Mouse (Mus musculus): ENCODE data around the gene Inppl1. TPM values are rescaled to one million over a fixed set of nuclear protein-coding genes. Genes with fewer than 3 reads are reported as not detected.

The Inppl1 gene
- 55.2 and 69.7 TPM in 2 replicates for polyA plus RNA-seq (2016; fragmentation: Nextera tagmentation; extraction: Ambion mirVana)

DNA sequence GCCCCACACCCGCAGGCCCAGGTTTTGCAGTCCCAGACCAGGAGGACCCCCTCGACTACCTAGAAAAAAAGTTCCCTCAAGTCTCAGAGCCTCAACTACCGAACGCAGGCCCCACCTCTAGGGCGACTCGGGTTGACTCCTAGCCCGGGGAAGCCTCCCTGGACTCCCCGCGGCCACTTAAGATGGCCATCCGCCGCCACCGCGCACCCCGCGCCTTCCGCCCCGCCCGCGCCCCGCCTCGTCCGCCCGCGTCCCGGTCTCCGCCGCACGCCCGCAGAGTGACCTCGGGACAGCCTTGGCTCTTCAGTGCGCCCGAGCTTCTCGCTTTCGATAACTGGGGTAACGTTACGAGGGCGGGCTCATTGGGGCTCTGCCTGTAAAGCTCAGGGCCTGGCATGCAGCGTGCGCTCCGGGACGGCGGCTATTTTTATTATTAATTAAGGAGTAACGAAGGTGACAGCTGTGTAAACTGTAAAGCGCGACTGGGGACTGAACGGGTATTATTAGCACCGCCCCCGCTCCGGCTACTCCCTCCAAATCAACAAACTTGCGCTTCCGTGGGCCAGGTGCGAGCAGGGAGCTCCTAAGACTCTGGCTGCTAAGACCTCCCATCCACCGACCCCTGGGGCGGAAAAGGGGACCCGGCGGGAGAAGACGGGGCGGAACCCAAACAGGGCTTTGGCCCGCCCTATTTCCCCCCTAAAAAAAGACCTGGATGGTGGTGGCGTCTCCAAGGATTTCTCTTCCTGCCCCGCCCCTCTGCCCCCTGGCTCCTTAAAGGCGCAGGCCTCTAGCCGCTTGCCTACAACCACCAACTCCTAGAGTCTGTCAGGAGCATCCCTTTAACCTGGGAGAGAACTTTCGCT lies at the start of gene Inppl1:
Inppl1 (minus strand) TSS at position 624 of the 866 bp plus-strand sequence.
- ATAC-seq (ENCODE audit: insufficient number of reproducible peaks, insufficient read depth, low FRiP score, low TSS enrichment): peak; percentile 78
- Histone ChIP-seq H3K36me3 (peaks cover 14% of the 10 kb centered on the region), H3K9ac (peak within 1 kb of the TSS; percentile 99), H3K4me2 (replicated peaks) (peak within 1 kb of the TSS; percentile 59), H3K4me3 (peak within 1 kb of the TSS; percentile 86), H3K27me3 (no peaks in the 10 kb centered on the region), H3K4me1 (peaks cover 30% of the 10 kb centered on the region), H3K27ac (peak within 1 kb of the TSS; percentile 97), H3K9me3 (no peaks in the 10 kb centered on the region)
- WGBS: under 1% methylated on average over 64 of the region's 64 CpGs

DNA sequence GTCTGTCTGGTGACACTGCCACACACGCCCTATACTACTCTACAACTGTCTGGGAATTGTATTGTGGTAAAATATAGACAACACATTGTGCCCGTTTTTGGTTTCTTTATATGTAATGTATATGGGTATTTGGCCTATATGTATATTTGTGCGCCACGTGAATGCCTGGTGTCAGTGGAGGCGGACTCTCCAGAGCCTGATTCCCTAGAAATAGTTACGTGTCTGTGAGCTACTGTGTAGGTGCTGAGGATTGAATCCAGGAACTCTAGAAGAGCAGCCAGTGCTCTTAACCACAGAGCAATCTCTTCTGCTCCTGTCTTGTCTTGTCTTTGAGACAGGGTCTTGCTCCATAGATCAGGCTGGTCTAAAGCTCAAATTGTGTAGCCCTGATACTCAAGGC lies 48.2 kb upstream of the Inppl1 start:
- H3K27me3 ChIP-seq: no peaks in the 10 kb centered on the region
- 89% methylated on average over 6 of the region's 6 CpGs for WGBS
- H3K27ac ChIP-seq: no peak overlapping the region
- no peak overlapping the region for H3K4me2 ChIP-seq (replicated peaks)
- ATAC-seq (ENCODE audit: insufficient number of reproducible peaks, insufficient read depth, low FRiP score, low TSS enrichment): no peak
- H3K4me1 ChIP-seq: no peaks in the 10 kb centered on the region
- H3K4me3 ChIP-seq: no peak overlapping the region
- no peak overlapping the region for H3K9ac ChIP-seq
- no peaks in the 10 kb centered on the region for H3K36me3 ChIP-seq
- no peaks in the 10 kb centered on the region for H3K9me3 ChIP-seq

DNA sequence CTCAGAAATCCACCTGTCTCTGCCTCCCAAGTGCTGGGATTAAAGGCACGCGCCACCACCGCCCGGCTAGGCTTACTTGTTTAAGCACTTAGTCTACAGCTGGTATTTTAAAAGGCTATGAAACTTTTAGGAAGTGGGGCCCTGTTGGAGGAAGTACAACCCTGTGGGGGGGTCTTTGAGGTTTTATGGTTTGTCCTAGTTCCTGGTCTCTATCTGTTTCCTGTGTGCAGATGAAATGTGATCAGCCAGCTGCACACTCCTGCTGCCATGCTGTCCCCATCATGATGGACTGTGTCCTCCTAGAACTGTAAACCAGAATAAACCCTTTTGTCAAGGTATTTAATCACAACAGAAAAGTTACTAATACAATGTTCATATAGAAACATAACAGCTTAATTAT lies 46.1 kb upstream of the Inppl1 start:
- Histone ChIP-seq H3K27me3 (no peaks in the 10 kb centered on the region), H3K4me2 (replicated peaks) (no peak overlapping the region), H3K4me3 (no peak overlapping the region), H3K4me1 (no peaks in the 10 kb centered on the region), H3K9ac (no peak overlapping the region), H3K36me3 (no peaks in the 10 kb centered on the region), H3K9me3 (no peaks in the 10 kb centered on the region), H3K27ac (no peak overlapping the region)
- WGBS: 95% methylated on average over 4 of the region's 4 CpGs
- no peak for ATAC-seq (ENCODE audit: insufficient number of reproducible peaks, insufficient read depth, low FRiP score, low TSS enrichment)

DNA sequence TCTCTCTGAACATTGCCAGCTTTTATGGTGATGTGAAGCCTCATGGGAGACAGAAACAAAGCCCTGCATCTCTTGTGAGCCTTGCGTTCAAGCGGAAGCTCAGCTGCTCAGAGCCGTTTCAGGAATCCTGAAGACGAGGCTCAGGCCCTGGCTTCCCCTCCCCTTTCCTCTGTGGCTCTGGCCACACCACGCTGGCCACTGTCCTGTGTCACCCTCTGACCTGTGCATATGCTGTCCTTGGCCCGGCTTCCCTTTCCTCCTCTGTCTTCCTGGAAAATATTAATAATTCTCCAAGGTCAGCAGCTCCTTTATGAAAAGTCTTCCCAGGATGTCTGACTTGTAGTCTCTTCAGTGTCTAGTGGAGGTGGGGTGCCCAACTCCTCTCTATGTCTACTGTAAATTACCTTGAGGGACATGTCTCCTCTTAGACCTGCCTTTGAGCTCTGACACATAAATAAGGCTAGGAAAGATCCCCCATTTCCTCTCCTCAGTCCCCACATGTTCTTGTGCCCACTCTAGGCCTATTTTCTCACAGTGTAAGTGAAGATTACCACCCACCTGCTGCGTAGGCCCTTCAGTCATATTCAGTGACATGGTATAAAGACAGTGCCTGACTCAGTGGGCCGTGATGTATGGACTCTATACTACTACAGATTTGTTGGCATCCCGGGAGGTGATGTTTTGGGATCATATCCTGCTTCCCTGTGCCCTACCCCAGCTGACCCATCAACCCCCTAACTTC lies 44.6 kb upstream of the Inppl1 start:
- Histone ChIP-seq H3K4me2 (replicated peaks) (no peak overlapping the region), H3K27me3 (no peaks in the 10 kb centered on the region), H3K27ac (no peak overlapping the region), H3K9me3 (no peaks in the 10 kb centered on the region), H3K4me3 (no peak overlapping the region), H3K9ac (no peak overlapping the region), H3K36me3 (no peaks in the 10 kb centered on the region), H3K4me1 (no peaks in the 10 kb centered on the region)
- 67% methylated on average over 9 of the region's 9 CpGs for WGBS
- no peak for ATAC-seq (ENCODE audit: insufficient number of reproducible peaks, insufficient read depth, low FRiP score, low TSS enrichment)

DNA sequence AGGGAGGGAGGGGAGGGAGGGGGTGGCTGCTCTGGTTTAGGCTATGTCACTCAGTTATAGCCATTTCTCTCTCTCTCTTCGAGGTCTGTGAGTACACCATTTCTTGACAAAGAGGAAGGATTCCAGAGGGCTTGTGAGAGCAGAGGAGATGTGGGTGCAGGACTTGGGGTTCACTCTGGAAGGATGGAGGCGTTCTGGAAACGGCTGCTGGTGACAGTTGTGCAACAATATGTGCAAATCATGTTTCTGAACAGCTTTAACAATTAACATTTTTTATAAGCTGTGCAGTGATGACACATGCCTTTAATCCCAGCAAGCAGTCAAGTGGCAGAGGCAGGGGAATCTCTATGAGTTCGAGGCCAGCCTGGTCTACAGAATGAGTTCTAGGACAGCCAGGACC lies 42.8 kb upstream of the Inppl1 start:
- no peak overlapping the region for H3K4me2 ChIP-seq (replicated peaks)
- 81% methylated on average over 4 of the region's 4 CpGs for WGBS
- H3K9ac ChIP-seq: no peak overlapping the region
- H3K4me3 ChIP-seq: no peak overlapping the region
- H3K4me1 ChIP-seq: no peaks in the 10 kb centered on the region
- no peaks in the 10 kb centered on the region for H3K9me3 ChIP-seq
- H3K27ac ChIP-seq: no peak overlapping the region
- no peaks in the 10 kb centered on the region for H3K27me3 ChIP-seq
- ATAC-seq (ENCODE audit: insufficient number of reproducible peaks, insufficient read depth, low FRiP score, low TSS enrichment): no peak
- H3K36me3 ChIP-seq: no peaks in the 10 kb centered on the region

DNA sequence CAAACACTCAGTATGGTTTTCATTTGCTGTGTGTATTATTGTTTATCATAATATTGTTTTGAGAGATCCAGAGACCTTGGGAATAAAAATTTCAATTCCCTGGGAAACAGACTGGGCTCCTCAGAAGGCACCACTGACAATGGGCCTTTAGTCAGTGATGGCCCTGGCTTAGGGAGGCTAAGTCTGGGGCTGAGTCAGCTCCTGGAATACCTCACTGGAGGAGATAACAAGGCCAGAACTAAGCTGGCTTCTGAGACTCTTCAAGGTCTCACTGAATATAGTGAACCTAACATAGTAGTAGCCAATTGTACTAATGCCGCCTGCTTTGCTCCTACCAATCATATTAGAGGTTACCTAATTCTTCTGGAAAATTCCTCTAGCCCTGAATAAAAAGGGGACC lies 37.9 kb upstream of the Inppl1 start:
- 95% methylated on average over 1 of the region's 1 CpGs for WGBS

DNA sequence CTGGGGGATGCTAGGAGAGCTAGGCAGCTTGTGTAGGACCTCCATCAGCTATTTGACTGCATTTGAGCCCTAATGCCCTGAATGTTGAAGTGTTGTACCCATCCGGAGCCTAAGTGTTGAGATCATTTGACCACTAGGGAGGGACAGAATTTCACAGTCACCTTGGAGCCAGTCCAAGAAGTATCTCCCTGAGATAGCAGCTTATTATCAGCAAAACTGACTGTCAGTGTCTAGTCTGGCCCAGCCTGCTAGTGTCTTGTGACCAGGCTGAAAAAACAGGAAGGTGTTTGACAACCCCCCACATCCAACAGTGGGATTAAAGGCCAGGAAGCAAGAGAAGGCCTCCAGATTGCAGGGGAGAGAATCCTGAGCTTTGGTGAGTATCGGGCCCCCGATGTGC lies 33.3 kb upstream of the Inppl1 start:
- WGBS: 83% methylated on average over 3 of the region's 3 CpGs
- H3K27ac ChIP-seq: no peak overlapping the region
- H3K4me2 ChIP-seq (replicated peaks): no peak overlapping the region
- no peak for ATAC-seq (ENCODE audit: insufficient number of reproducible peaks, insufficient read depth, low FRiP score, low TSS enrichment)
- H3K4me3 ChIP-seq: no peak overlapping the region
- no peak overlapping the region for H3K9ac ChIP-seq
- no peaks in the 10 kb centered on the region for H3K36me3 ChIP-seq
- no peaks in the 10 kb centered on the region for H3K4me1 ChIP-seq
- H3K27me3 ChIP-seq: no peaks in the 10 kb centered on the region
- no peaks in the 10 kb centered on the region for H3K9me3 ChIP-seq

More for the DNA sequence above, 37.9 kb upstream of the Inppl1 start:
- Histone ChIP-seq H3K4me2 (replicated peaks) (no peak overlapping the region), H3K4me3 (no peak overlapping the region), H3K9me3 (no peaks in the 10 kb centered on the region), H3K27me3 (no peaks in the 10 kb centered on the region), H3K27ac (no peak overlapping the region), H3K36me3 (no peaks in the 10 kb centered on the region), H3K9ac (no peak overlapping the region), H3K4me1 (no peaks in the 10 kb centered on the region)
- no peak for ATAC-seq (ENCODE audit: insufficient number of reproducible peaks, insufficient read depth, low FRiP score, low TSS enrichment)

DNA sequence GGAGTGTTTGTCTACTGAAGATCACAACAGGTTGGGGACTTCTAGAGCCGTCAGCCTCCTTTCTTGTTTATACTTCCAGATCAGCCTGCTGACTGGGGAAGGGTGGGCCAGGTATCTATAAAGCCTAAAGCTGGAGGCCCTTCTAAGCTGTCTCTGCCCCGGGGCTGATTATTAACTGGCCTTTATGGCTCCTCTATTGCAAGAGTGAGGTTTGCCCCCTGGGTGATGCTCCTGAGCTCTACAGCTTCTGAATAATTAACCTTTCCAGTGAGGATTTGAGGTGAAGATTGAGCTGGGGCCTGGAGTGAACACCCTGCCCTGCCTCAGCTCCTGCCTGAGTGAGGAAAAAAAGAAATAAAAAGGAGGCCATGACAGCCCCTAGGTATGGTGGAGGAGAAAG lies 32.6 kb upstream of the Inppl1 start, which contains the start of gene Folr1:
Folr1 (minus strand) TSS at position 160 of the 400 bp plus-strand sequence.
- no peak within 1 kb of the TSS for H3K4me2 ChIP-seq (replicated peaks)
- no peaks in the 10 kb centered on the region for H3K36me3 ChIP-seq
- no peaks in the 10 kb centered on the region for H3K4me1 ChIP-seq
- ATAC-seq (ENCODE audit: insufficient number of reproducible peaks, insufficient read depth, low FRiP score, low TSS enrichment): no peak
- H3K9ac ChIP-seq: no peak within 1 kb of the TSS
- H3K27ac ChIP-seq: no peak within 1 kb of the TSS
- 79% methylated on average over 2 of the region's 2 CpGs for WGBS
- no peaks in the 10 kb centered on the region for H3K27me3 ChIP-seq
- H3K9me3 ChIP-seq: no peaks in the 10 kb centered on the region
- H3K4me3 ChIP-seq: no peak within 1 kb of the TSS

DNA sequence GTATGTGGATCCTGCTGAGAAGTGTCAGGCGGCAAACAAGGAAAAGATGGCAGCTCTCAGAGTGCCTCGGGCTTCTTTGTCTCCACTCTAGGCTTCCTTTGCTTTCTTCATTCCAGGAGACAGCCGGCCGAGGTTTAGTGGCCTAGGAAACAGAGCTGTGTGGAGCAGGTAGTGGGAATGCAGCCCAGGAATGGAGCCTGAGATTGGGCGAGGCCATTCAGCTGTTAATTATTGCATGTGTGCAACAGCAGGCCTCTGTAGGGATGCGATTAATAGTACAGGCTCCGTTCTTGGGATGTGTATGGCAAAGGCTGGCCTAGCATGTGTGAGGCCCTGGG lies 31.1 kb upstream of the Inppl1 start:
- no peak overlapping the region for H3K27ac ChIP-seq

DNA sequence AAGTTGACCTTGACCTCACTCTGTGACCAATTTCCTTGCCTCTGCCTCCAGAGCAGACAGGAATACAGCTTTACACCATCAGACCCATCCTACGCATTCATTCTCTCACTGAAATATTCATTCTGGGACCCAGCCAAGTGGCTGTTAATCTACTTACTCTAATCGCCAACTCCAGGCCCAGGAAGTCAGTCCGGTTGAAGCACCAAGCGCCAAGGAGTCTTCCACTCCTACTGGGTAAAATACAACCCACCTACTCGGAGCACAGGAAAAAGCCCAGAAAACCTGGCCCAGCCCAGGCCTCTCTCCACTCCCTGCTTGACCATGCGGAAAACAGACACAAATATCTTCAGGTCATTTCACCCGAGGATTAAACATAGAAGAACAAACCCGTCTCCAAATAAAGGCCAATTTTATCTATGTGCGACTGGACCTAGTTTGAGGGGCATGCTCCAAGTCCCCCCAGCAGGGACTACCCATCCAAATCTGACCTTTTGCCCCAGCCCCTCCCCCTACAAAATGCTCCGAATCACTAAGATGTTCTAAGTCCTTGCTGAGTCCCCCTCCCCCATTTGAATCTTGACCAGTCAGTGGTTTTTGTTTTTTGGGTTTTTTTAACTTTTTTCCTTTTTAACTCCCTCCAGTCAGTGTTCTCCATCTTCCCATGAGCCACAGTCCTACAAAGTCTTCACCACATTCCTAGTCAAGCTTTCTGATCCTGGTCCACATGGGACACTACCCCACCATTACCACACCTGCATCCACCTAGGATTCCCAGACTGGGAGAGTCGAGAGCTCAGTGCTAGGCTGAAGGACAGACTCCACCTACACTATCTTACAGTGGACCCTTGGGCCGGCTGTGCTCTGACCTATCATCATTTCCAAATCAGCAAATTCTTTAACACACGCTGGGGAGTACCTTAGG lies 30.5 kb upstream of the Inppl1 start:
- 68% methylated on average over 13 of the region's 13 CpGs for WGBS
- no peak overlapping the region for H3K4me2 ChIP-seq (replicated peaks)
- no peaks in the 10 kb centered on the region for H3K36me3 ChIP-seq
- H3K27me3 ChIP-seq: no peaks in the 10 kb centered on the region
- H3K27ac ChIP-seq: no peak overlapping the region
- no peak overlapping the region for H3K4me3 ChIP-seq
- 0 out of 2 replicates have a peak, but pooled peaks have one; percentile 35 for ATAC-seq (ENCODE audit: insufficient number of reproducible peaks, insufficient read depth, low FRiP score, low TSS enrichment)
- no peaks in the 10 kb centered on the region for H3K9me3 ChIP-seq
- no peaks in the 10 kb centered on the region for H3K4me1 ChIP-seq
- H3K9ac ChIP-seq: no peak overlapping the region

More for the DNA sequence above, 31.1 kb upstream of the Inppl1 start:
- ATAC-seq (ENCODE audit: insufficient number of reproducible peaks, insufficient read depth, low FRiP score, low TSS enrichment): no peak
- H3K9me3 ChIP-seq: no peaks in the 10 kb centered on the region
- no peak overlapping the region for H3K4me2 ChIP-seq (replicated peaks)
- H3K36me3 ChIP-seq: no peaks in the 10 kb centered on the region
- no peaks in the 10 kb centered on the region for H3K27me3 ChIP-seq
- no peaks in the 10 kb centered on the region for H3K4me1 ChIP-seq
- no peak overlapping the region for H3K4me3 ChIP-seq
- H3K9ac ChIP-seq: no peak overlapping the region
- WGBS: 61% methylated on average over 7 of the region's 7 CpGs

DNA sequence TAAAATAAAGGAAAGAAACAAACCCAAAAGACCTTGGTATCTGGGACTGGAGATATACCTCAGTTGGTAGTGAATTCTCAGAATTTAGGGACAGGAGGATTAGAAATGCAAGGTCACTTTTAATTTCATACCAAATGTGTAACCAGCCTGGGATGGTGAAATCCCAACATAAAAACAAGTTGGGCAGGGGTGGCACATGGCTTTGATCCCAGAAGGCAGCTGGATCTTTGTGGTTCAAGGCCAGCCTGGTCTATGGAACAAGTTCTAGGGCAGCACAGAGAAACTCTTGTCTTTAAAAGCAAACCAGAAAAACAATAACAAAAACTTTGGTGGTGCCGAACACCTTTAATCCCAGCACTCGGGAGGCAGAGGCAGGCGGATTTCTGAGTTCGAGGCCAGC lies 29.5 kb upstream of the Inppl1 start:
- no peak overlapping the region for H3K4me2 ChIP-seq (replicated peaks)
- H3K36me3 ChIP-seq: no peaks in the 10 kb centered on the region
- no peak overlapping the region for H3K4me3 ChIP-seq
- no peak overlapping the region for H3K9ac ChIP-seq
- WGBS: 98% methylated on average over 4 of the region's 4 CpGs
- ATAC-seq (ENCODE audit: insufficient number of reproducible peaks, insufficient read depth, low FRiP score, low TSS enrichment): no peak
- no peak overlapping the region for H3K27ac ChIP-seq
- no peaks in the 10 kb centered on the region for H3K4me1 ChIP-seq
- H3K9me3 ChIP-seq: no peaks in the 10 kb centered on the region
- H3K27me3 ChIP-seq: no peaks in the 10 kb centered on the region

Data from embryonic facial prominence, embryonic 12.5 days (tissue).